Mouse (Mus musculus) heart, adult 2 months (tissue): ENCODE data around the gene Psmb2.

Experiments used
- CTCF ChIP-seq: fragments of 200-600 bp; IDR thresholded peaks from 2 replicates; pipeline ENCODE4 v1.8.1; 2022; ENCODE audit warnings: antibody characterized with exemption, mild to moderate bottlenecking, moderate library complexity
- POLR2A ChIP-seq: fragments of 200-500 bp; IDR thresholded peaks from 2 replicates; pipeline ENCODE4 v1.6.1; 2011; ENCODE audit warnings: mild to moderate bottlenecking, low read depth, low read length, control low read depth; ENCODE audit not compliant: insufficient read depth

DNA sequence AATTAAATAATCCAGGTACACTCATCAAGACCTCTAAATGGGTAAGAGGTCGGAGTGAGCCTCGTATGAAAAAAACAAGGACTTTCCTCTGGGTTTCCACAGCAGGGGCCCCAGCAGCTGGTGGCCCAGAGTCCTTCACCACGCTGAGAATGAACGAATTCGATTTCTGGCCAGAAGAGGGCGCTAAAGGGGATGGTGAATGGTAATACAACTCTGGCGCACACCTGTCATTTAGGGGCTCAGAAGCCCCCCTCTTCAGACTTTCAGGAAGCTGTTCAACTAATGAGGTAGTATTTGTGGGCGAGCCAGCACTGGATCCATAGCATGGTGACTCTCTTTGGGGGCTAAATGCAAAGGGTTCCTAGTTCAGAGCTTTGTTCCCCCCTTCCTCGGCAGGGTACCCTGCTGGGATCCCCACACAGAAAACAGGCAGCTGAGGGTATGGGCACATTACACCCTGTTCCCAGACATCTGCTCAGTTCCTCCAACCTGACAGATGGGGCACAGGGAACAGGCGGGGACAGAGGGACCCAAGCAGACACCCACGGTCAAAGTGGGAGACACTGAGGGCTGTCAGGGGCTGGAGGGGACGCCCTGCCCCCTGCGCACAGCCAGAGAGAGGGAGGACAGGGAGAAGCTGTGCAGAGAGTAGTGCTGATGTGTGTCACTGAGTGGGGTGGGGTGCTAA is 68.2 kb downstream of the Psmb2 start:
- TF ChIP-seq CTCF, result peak; percentile 80
- no peak for TF ChIP-seq POLR2A
